Mouse (Mus musculus): ENCODE measurements around the gene Slc6a8. TPM values are rescaled to one million over a fixed set of nuclear protein-coding genes. Genes with fewer than 3 reads are reported as not detected.

Slc6a8 gene
- polyA plus RNA-seq, 1 experiment from 2014 or later, result 157 TPM

DNA sequence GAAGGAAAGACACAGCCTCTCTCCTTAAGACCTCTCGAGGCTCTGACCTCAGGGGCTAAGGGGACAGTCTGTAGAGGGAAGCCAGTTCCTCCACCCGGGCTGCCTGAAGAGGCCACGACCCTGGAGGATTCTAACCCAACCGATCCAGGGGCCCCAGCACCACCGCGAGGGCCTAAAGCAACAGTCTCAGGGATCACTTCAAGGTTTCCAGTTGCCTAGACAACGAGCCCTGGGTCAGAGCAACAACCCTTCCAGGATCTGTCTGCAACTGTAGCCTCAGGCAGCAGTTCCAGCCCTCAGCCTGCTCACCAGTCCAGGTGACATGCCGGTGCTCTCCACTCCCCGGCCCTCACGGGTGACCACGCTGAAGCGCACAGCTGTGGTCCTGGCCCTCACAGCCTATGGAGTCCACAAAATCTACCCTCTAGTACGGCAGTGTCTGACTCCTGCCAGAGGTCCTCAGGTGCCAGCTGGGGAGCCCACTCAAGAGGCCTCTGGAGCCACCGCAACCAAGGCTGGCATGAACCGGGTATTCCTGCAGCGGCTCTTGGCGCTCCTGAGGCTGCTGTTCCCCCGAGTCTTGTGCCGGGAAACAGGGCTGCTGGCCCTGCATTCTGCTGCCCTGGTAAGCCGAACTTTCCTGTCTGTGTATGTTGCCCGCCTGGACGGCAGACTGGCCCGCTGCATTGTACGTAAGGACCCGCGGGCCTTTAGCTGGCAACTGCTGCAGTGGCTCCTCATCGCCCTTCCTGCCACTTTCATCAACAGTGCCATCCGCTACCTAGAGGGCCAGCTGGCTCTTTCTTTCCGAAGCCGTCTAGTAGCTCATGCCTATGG is 44.0 kb downstream of the Slc6a8 start:
- Histone ChIP-seq H3K4me3 (ENCODE audit: inconsistent target) (peak overlapping the region; percentile 70), H3K36me3 (ENCODE audit: inconsistent target) (no peaks in the 10 kb centered on the region), H3K79me2 (ENCODE audit: inconsistent target) (peaks cover 67% of the 10 kb centered on the region), H3K27ac (peak overlapping the region; percentile 95)
- 26% methylated on average over 29 of the region's 30 CpGs for WGBS (ENCODE audit: missing documents)

DNA sequence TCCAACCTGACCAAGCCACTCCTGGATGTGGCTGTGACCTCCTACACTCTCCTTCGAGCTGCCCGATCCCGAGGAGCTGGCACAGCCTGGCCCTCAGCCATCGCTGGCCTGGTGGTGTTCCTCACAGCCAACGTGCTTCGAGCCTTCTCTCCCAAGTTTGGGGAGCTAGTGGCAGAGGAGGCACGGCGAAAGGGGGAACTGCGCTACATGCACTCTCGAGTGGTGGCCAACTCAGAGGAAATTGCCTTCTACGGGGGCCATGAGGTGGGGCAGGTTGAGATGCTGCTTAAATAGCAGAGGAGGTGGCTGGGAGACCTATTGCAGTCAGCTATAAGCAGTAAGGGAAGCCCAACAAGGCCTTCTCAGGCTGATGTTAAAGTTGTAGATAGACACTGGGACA is 44.7 kb downstream of the Slc6a8 start:
- Histone ChIP-seq H3K4me3 (ENCODE audit: inconsistent target) (peak overlapping the region; percentile 70), H3K36me3 (ENCODE audit: inconsistent target) (no peaks in the 10 kb centered on the region), H3K79me2 (ENCODE audit: inconsistent target) (peaks cover 75% of the 10 kb centered on the region), H3K27ac (peak overlapping the region; percentile 95)
- WGBS (ENCODE audit: missing documents), result 12% methylated on average over 11 of the region's 11 CpGs

GRCm38 (mm10) chrX:73718271-73718670 is 45.3 kb downstream of the Slc6a8 start:
- H3K27ac ChIP-seq, result peak overlapping the region; percentile 95
- H3K4me3 ChIP-seq (ENCODE audit: inconsistent target), result peak overlapping the region; percentile 70
- H3K79me2 ChIP-seq (ENCODE audit: inconsistent target), result peaks cover 76% of the 10 kb centered on the region
- no peaks in the 10 kb centered on the region for H3K36me3 ChIP-seq (ENCODE audit: inconsistent target)
- whole genome bisulfite sequencing (ENCODE audit: missing documents), result 23% methylated on average over 3 of the region's 3 CpGs

- Histone ChIP-seq H3K36me3 (ENCODE audit: inconsistent target) (no peaks in the 10 kb centered on the region), H3K4me3 (ENCODE audit: inconsistent target) (peak overlapping the region; percentile 70), H3K27ac (peak overlapping the region; percentile 95), H3K79me2 (ENCODE audit: inconsistent target) (peaks cover 76% of the 10 kb centered on the region)
- WGBS (ENCODE audit: missing documents), result 14% methylated on average over 5 of the region's 5 CpGs
These were observed 45.9 kb downstream of the Slc6a8 start for GRCm38 (mm10) chrX:73718686-73719362.

GRCm38 (mm10) chrX:73730908-73731307 is 58.0 kb downstream of the Slc6a8 start:
- Histone ChIP-seq H3K79me2 (ENCODE audit: inconsistent target) (peaks cover 9% of the 10 kb centered on the region; the same call in 1 of the 2 replicates), H3K36me3 (ENCODE audit: inconsistent target) (no peaks in the 10 kb centered on the region), H3K4me3 (ENCODE audit: inconsistent target) (no peak overlapping the region), H3K27ac (no peak overlapping the region)
- WGBS (ENCODE audit: missing documents), result 73% methylated on average over 1 of the region's 1 CpGs

Other genes starting within 250 kb of the Slc6a8 start
- gene Trex2, start 237.8 kb upstream of the Slc6a8 start, polyA plus RNA-seq (2018), result not detected in 3 replicates
- 7.9 to 15.4 TPM (median 9.0 TPM) in 3 replicates for gene Haus7, start 214.1 kb upstream of the Slc6a8 start, polyA plus RNA-seq (2018)
- gene Bgn, start 189.5 kb upstream of the Slc6a8 start, polyA plus RNA-seq (2018), result 0.19 to 1.3 TPM (median 0.98 TPM) in 3 replicates
- 0.04 TPM in 1 of 3 replicates, not detected in the others for gene Atp2b3, start 170.1 kb upstream of the Slc6a8 start, polyA plus RNA-seq (2018)
- 0.59 to 1.1 TPM (median 1.1 TPM) in 3 replicates for gene Dusp9, start 33.7 kb upstream of the Slc6a8 start, polyA plus RNA-seq (2018)
- gene Pnck, start 13.0 kb upstream of the Slc6a8 start, polyA plus RNA-seq (2018), result 0.13 TPM in 1 of 3 replicates, not detected in the others
- gene Bcap31, start 43.0 kb downstream of the Slc6a8 start, polyA plus RNA-seq (2018), result 211 to 247 TPM (median 232 TPM) in 3 replicates
- 42.0 to 64.5 TPM (median 61.4 TPM) in 3 replicates for gene Abcd1, start 43.4 kb downstream of the Slc6a8 start, polyA plus RNA-seq (2018)
- 0.69 to 2.3 TPM (median 1.4 TPM) in 3 replicates for gene Plxnb3, start 83.9 kb downstream of the Slc6a8 start, polyA plus RNA-seq (2018)
- 0.25 to 0.87 TPM (median 0.77 TPM) in 3 replicates for gene Srpk3, start 101.3 kb downstream of the Slc6a8 start, polyA plus RNA-seq (2018)
- 74.1 to 137 TPM (median 85.2 TPM) in 3 replicates for gene Idh3g, start 113.7 kb downstream of the Slc6a8 start, polyA plus RNA-seq (2018)
- gene Ssr4, start 113.9 kb downstream of the Slc6a8 start, polyA plus RNA-seq (2018), result 92.9 to 202 TPM (median 173 TPM) in 3 replicates
- 0.07 to 0.10 TPM (median 0.09 TPM) in 3 replicates for gene Pdzd4, start 151.8 kb downstream of the Slc6a8 start, polyA plus RNA-seq (2018)
- 0.04 TPM in 1 of 3 replicates, not detected in the others for gene Avpr2, start 219.0 kb downstream of the Slc6a8 start, polyA plus RNA-seq (2018)
- 0.94 to 1.8 TPM (median 1.1 TPM) in 3 replicates for gene L1cam, start 223.0 kb downstream of the Slc6a8 start, polyA plus RNA-seq (2018)
- 13.2 to 18.0 TPM (median 14.5 TPM) in 3 replicates for gene Arhgap4, start 248.7 kb downstream of the Slc6a8 start, polyA plus RNA-seq (2018)
- 15.6 to 28.5 TPM (median 20.5 TPM) in 3 replicates for gene Naa10, start 248.8 kb downstream of the Slc6a8 start, polyA plus RNA-seq (2018)